Mouse (Mus musculus) lung, postnatal 0 days (tissue): ENCODE measurements at regions not wholly inside any gene's neighbourhood (a gene's known extent, or its start where the extent isn't known, plus 50 kb on each side); places are given as distances from the start of the nearest gene placed in this dataset.

Experiments used
- CTCF ChIP-seq: IDR thresholded peaks from 2 replicates; pipeline ENCODE4 v1.5.1; 2016; ENCODE audit warnings: antibody characterized with exemption, mild to moderate bottlenecking
- EP300 ChIP-seq: IDR thresholded peaks from 2 replicates; pipeline ENCODE4 v1.6.1; 2016; ENCODE audit warnings: antibody characterized with exemption, mild to moderate bottlenecking, control low read depth

DNA sequence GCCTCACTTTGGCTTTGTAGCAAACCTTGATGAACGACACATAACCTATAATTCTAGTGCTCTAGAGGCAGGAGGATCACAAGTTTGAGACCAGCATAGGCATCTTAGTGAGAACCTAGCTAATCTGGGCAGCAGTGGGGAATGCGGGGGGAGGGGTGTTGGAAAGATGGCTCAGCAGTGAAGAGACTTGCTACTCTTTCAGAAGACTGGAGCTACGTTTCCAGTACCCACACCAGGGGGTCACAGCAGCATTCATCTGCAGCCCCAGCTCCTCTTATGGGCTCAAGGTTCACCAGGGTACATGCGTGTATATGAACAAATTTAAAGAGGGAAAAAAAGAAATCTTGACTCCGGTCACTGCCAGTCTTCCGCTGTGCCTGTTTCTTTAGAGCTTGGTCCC, 55.5 kb upstream of the Nkx1-1 start:
- TF ChIP-seq CTCF (no peak), EP300 (no peak)
